12 mouse cellular contexts compared by ENCODE assay signal in genomic region chr1:137473800-137474685, GRCm38 (mm10).
A peak's percentile ranks its signal among the peaks of the same experiment; 100 is the strongest.
DNase-seq lines count a peak whose midpoint lies in the region; TF ChIP-seq lines count a peak whose summit lies in the region.
"Had no signal": no experiment of that assay in that cellular context is flagged by ENCODE, and none has a peak within 500 bp of the region (broad histone marks: within the 10 kb centered on the region; RNA-seq: fewer than 3 reads in every experiment).

No protein-coding gene starts in this region.

- no peak overlapping the region for H3K4me3 ChIP-seq in kidney, adult 2 months (ENCODE audit: insufficient read depth, low read depth, low read length)
- H3K4me3 ChIP-seq: erythroblast, embryonic 14.5 days; heart, embryonic 10.5 days; liver, embryonic 15.5 days; midbrain, embryonic 13.5 days had no signal

- DNase-seq in adrenal gland, postnatal 10 days: peak; percentile 16
- DNase-seq in adrenal gland, postnatal 4 days (ENCODE audit: low spot score in 2 of 2): no peak
- DNase-seq in kidney, adult 2 months: peak; percentile 10
- no peak for DNase-seq in kidney, adult 9 months
- DNase-seq in right cerebral cortex, adult 2 months (ENCODE audit: low spot score in 2 of 2): peak; percentile 11 to 28
- DNase-seq in right cerebral cortex, postnatal 14 days: no peak
- peak; percentile 74 for DNase-seq in telencephalon, adult 2 months (ENCODE audit: low read depth, low spot score)
- no peak for DNase-seq in neural tube, embryonic 10.5 days (ENCODE audit: extremely low spot score, low spot score)

- H3K36me3 ChIP-seq in kidney, adult 2 months (ENCODE audit: control insufficient read depth, insufficient read depth, low read length): no peaks in the 10 kb centered on the region
- H3K36me3 ChIP-seq: heart, embryonic 10.5 days; liver, embryonic 15.5 days; midbrain, embryonic 13.5 days had no signal

- TF ChIP-seq POLR2A in kidney, adult 2 months (IDR thresholded peaks at IDR 0.05; ENCODE audit: low read depth, low read length): no peak

- 71% methylated on average over 4 of the region's 4 CpGs for WGBS in kidney, adult 2 months

- H3K27ac ChIP-seq in kidney, adult 2 months (ENCODE audit: insufficient read depth, low read depth, low read length): no peak overlapping the region
- H3K27ac ChIP-seq: heart, embryonic 10.5 days; liver, embryonic 15.5 days; midbrain, embryonic 13.5 days had no signal

- H3K4me1 ChIP-seq in kidney, adult 2 months (ENCODE audit: control insufficient read depth, insufficient read depth, low read length): no peaks in the 10 kb centered on the region
- H3K4me1 ChIP-seq: heart, embryonic 10.5 days; liver, embryonic 15.5 days; midbrain, embryonic 13.5 days had no signal

- H3K27me3 ChIP-seq in kidney, adult 2 months (replicated peaks; ENCODE audit: control insufficient read depth, insufficient read depth, low read length): no peaks in the 10 kb centered on the region
- H3K27me3 ChIP-seq: liver, embryonic 15.5 days; midbrain, embryonic 13.5 days had no signal

- no peak for TF ChIP-seq CTCF in kidney, adult 2 months (conservative IDR thresholded peaks at IDR 0.05; ENCODE audit: insufficient read depth, insufficient read length, low read depth, low read length)

Comparison
In these comparisons a context has a peak if more than half of its experiments do, and no peak if none do; other contexts are left out.
1. DNase-seq: peak in adrenal gland, postnatal 10 days (single experiment), kidney, adult 2 months (single experiment), right cerebral cortex, adult 2 months (2 of 2) and telencephalon, adult 2 months (single experiment); none in adrenal gland, postnatal 4 days (0 of 2), kidney, adult 9 months (single experiment), right cerebral cortex, postnatal 14 days (single experiment) and neural tube, embryonic 10.5 days (single experiment).